17 mouse cellular contexts compared by ENCODE assay signal in genomic region chr12:102395537-102395936, GRCm38 (mm10). TPM values are rescaled to one million over a fixed set of nuclear protein-coding genes. Genes with fewer than 3 reads are reported as not detected.
A peak's percentile ranks its signal among the peaks of the same experiment; 100 is the strongest.
DNase-seq lines count a peak whose midpoint lies in the region; ATAC-seq and TF ChIP-seq lines count a peak whose summit lies in the region.
"Had no signal": no experiment of that assay in that cellular context is flagged by ENCODE, and none has a peak within 500 bp of the region (broad histone marks: within the 10 kb centered on the region; RNA-seq: fewer than 3 reads in every experiment).

No protein-coding gene starts in this region.

- H3K36me3 ChIP-seq in midbrain, embryonic 11.5 days (ENCODE audit: control insufficient read depth, insufficient read depth, low read length), result peaks cover 2% of the 10 kb centered on the region; the same call in 1 of the 2 replicates
- peaks cover 6% of the 10 kb centered on the region; the same call in 1 of the 2 replicates for H3K36me3 ChIP-seq in midbrain, embryonic 15.5 days (replicated peaks)
- H3K36me3 ChIP-seq: intestine, embryonic 15.5 days had no signal

- H3K4me2 ChIP-seq in midbrain, embryonic 11.5 days, result no peak overlapping the region
- no peak overlapping the region for H3K4me2 ChIP-seq in midbrain, embryonic 15.5 days
- H3K4me2 ChIP-seq: embryonic facial prominence, embryonic 12.5 days; forebrain, embryonic 12.5 days; heart, embryonic 13.5 days; hindbrain, embryonic 14.5 days; intestine, embryonic 15.5 days had no signal

- no peak overlapping the region for H3K4me3 ChIP-seq in midbrain, embryonic 11.5 days (ENCODE audit: low read depth, low read length)
- H3K4me3 ChIP-seq in midbrain, embryonic 15.5 days, result no peak overlapping the region
- no peak overlapping the region for H3K4me3 ChIP-seq in gastrocnemius, adult 2 months
- H3K4me3 ChIP-seq: embryonic facial prominence, embryonic 12.5 days; forebrain, embryonic 12.5 days; heart, embryonic 13.5 days; intestine, embryonic 15.5 days had no signal

- no peak overlapping the region for H3K9ac ChIP-seq in midbrain, embryonic 11.5 days (ENCODE audit: low read length)
- H3K9ac ChIP-seq in midbrain, embryonic 15.5 days, result no peak overlapping the region
- H3K9ac ChIP-seq: embryonic facial prominence, embryonic 12.5 days; forebrain, embryonic 12.5 days; heart, embryonic 13.5 days; hindbrain, embryonic 14.5 days; intestine, embryonic 15.5 days had no signal

- H3K27ac ChIP-seq in midbrain, embryonic 11.5 days (ENCODE audit: low read depth, low read length), result no peak overlapping the region
- H3K27ac ChIP-seq in midbrain, embryonic 15.5 days, result no peak overlapping the region
- H3K27ac ChIP-seq in gastrocnemius, adult 2 months, result no peak overlapping the region
- H3K27ac ChIP-seq: embryonic facial prominence, embryonic 12.5 days; forebrain, embryonic 12.5 days; heart, embryonic 13.5 days; hindbrain, embryonic 14.5 days; intestine, embryonic 15.5 days had no signal

- intact Hi-C loops in gastrocnemius, adult 2 months (cut with DNase I), result no loop called here

- peaks cover 3% of the 10 kb centered on the region; the same call in 1 of the 2 replicates for H3K4me1 ChIP-seq in midbrain, embryonic 11.5 days (ENCODE audit: control insufficient read depth, insufficient read depth, low read length)
- no peaks in the 10 kb centered on the region for H3K4me1 ChIP-seq in midbrain, embryonic 15.5 days
- H3K4me1 ChIP-seq: embryonic facial prominence, embryonic 12.5 days; intestine, embryonic 15.5 days had no signal

- DNase-seq in cerebellum, postnatal 14 days, result peak; percentile 57 to 66
- DNase-seq in cerebellum, postnatal 4 days (ENCODE audit: low spot score in 2 of 2), result no peak
- peak; percentile 43 for DNase-seq in layer of hippocampus, adult 11-12 months (ENCODE audit: low spot score)
- no peak for DNase-seq in layer of hippocampus, adult 9-10 months (ENCODE audit: low spot score)
- peak; percentile 85 for DNase-seq in midbrain, embryonic 11.5 days (ENCODE audit: low spot score, missing footprints)
- DNase-seq in adrenal gland, adult 8-10 months, result no peak
- no peak for DNase-seq in gastrocnemius, adult 2 months
- DNase-seq: adrenal gland, postnatal 14 days; cerebellum, adult 9-10 months; gastrocnemius, postnatal 14 days had no signal

- no peak for TF ChIP-seq CTCF in gastrocnemius, adult 2 months (IDR thresholded peaks at IDR 0.05)

- H3K27me3 ChIP-seq in midbrain, embryonic 11.5 days (ENCODE audit: control insufficient read depth, insufficient read depth, low read length), result peaks cover 45% of the 10 kb centered on the region
- no peaks in the 10 kb centered on the region for H3K27me3 ChIP-seq in midbrain, embryonic 15.5 days (replicated peaks)
- H3K27me3 ChIP-seq: embryonic facial prominence, embryonic 12.5 days; forebrain, embryonic 12.5 days; heart, embryonic 13.5 days; intestine, embryonic 15.5 days had no signal

- no peak for ATAC-seq in midbrain, embryonic 11.5 days (ENCODE audit: low FRiP score)
- ATAC-seq in midbrain, embryonic 15.5 days (replicated peaks), result no peak
- ATAC-seq: forebrain, embryonic 16.5 days; intestine, embryonic 15.5 days had no signal

- 69% methylated on average over 9 of the region's 9 CpGs for WGBS in midbrain, embryonic 11.5 days
- 63% methylated on average over 9 of the region's 9 CpGs for WGBS in midbrain, embryonic 15.5 days

- H3K9me3 ChIP-seq in midbrain, embryonic 11.5 days (ENCODE audit: control insufficient read depth, low read length), result no peaks in the 10 kb centered on the region
- H3K9me3 ChIP-seq in midbrain, embryonic 15.5 days, result no peaks in the 10 kb centered on the region
- H3K9me3 ChIP-seq: embryonic facial prominence, embryonic 12.5 days; forebrain, embryonic 12.5 days; heart, embryonic 13.5 days; intestine, embryonic 15.5 days had no signal

RNA-seq across cellular contexts. Expression of gene Lgmn, which starts 44.1 kb away (rescaled TPM):
- polyA plus RNA-seq in midbrain, embryonic 11.5 days (2014; fragmentation: Nextera tagmentation; extraction: Ambion mirVana), result 61.3 and 63.6 TPM in 2 replicates
- 87.7 and 89.9 TPM in 2 replicates for polyA plus RNA-seq in midbrain, embryonic 15.5 days (2015; fragmentation: Nextera tagmentation; extraction: Ambion mirVana)
- total RNA-seq in adrenal gland, adult 8-10 months (2022), result 100 to 1,000 TPM; 135 to 148 (median 141) TPM
- total RNA-seq in gastrocnemius, adult 2 months (2021), result 10 to 100 TPM; 21.1 to 30.2 TPM

Comparison
In these comparisons a context has a peak if more than half of its experiments do, and no peak if none do; other contexts are left out.
1. DNase-seq: peak in cerebellum, postnatal 14 days (2 of 2), layer of hippocampus, adult 11-12 months (single experiment) and midbrain, embryonic 11.5 days (single experiment); none in cerebellum, postnatal 4 days (0 of 2), layer of hippocampus, adult 9-10 months (single experiment), adrenal gland, adult 8-10 months (single experiment) and gastrocnemius, adult 2 months (single experiment).
2. RNA of gene Lgmn, which starts 44.1 kb away (total RNA-seq): 135 to 148 TPM in adrenal gland, adult 8-10 months; 21.1 to 30.2 TPM in gastrocnemius, adult 2 months; every median in the first group is over 4 times any median in the second.